ENCODE assay signal across 17 mouse cellular contexts in the genomic region with DNA sequence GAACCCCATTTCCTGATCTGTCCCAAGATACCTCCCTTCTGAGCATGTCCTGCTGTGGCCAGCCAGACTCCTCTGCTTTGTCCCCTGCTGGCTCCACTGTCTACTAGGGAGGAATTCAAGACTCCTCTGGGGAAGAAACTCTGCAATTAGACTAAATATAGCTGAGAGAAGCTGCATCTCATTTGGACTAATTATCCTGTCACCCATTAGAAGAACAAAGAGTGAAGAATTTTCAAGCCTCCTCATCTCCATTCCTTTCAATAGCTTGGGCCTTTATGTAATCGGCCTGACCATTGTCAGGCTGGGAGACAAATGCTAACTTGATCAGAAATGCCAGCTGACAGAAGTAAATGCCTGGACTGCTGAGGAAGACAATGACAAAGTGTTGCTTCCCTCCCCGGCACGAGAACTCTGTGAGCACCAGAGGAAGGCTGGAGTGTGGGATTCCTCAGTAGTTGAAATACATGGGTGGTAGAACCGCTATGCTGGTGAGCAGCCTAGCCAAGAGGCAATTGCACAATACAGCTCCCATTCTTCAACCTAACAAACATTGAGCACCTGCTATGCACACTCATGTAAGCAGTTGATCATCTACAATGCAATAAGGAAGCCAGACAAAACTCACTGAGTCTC. TPM values are rescaled to one million over a fixed set of nuclear protein-coding genes. Genes with fewer than 3 reads are reported as not detected.
A peak's percentile ranks its signal among the peaks of the same experiment; 100 is the strongest.
DNase-seq lines count a peak whose midpoint lies in the region; ATAC-seq and TF ChIP-seq lines count a peak whose summit lies in the region.
"Had no signal": no experiment of that assay in that cellular context is flagged by ENCODE, and none has a peak within 500 bp of the region (broad histone marks: within the 10 kb centered on the region; RNA-seq: fewer than 3 reads in every experiment).

No protein-coding gene starts in this region.

- no peaks in the 10 kb centered on the region for H3K36me3 ChIP-seq in hindbrain, postnatal 0 days (ENCODE audit: insufficient read depth, low read length)
- H3K36me3 ChIP-seq in hindbrain, embryonic 10.5 days: no peaks in the 10 kb centered on the region
- H3K36me3 ChIP-seq in midbrain, embryonic 14.5 days (ENCODE audit: control insufficient read depth, insufficient read depth, low read length): no peaks in the 10 kb centered on the region
- H3K36me3 ChIP-seq in midbrain, embryonic 16.5 days (ENCODE audit: control insufficient read depth, insufficient read depth, low read length): no peaks in the 10 kb centered on the region
- H3K36me3 ChIP-seq: hindbrain, embryonic 15.5 days; liver, embryonic 13.5 days had no signal

- 36% methylated on average over 4 of the region's 4 CpGs for WGBS in hindbrain, postnatal 0 days
- WGBS in hindbrain, embryonic 10.5 days: 63% methylated on average over 4 of the region's 4 CpGs
- 49% methylated on average over 4 of the region's 4 CpGs for WGBS in midbrain, embryonic 14.5 days
- WGBS in midbrain, embryonic 16.5 days: 55% methylated on average over 4 of the region's 4 CpGs

- no peak overlapping the region for H3K4me2 ChIP-seq in hindbrain, postnatal 0 days (ENCODE audit: low read depth, low read length)
- no peak overlapping the region for H3K4me2 ChIP-seq in midbrain, embryonic 14.5 days (ENCODE audit: low read length)
- no peak overlapping the region for H3K4me2 ChIP-seq in midbrain, embryonic 16.5 days (ENCODE audit: low read length)
- H3K4me2 ChIP-seq: hindbrain, embryonic 15.5 days; liver, embryonic 13.5 days had no signal

- TF ChIP-seq CTCF in hindbrain, postnatal 0 days (IDR thresholded peaks at IDR 0.05; ENCODE audit: low read depth): no peak
- no peak for TF ChIP-seq CTCF in cortical plate, adult 2 months (IDR thresholded peaks at IDR 0.05; ENCODE audit: extremely low read depth, insufficient read depth, low read length)

- no peaks in the 10 kb centered on the region for H3K27me3 ChIP-seq in hindbrain, postnatal 0 days (ENCODE audit: insufficient read depth, low read length)
- no peaks in the 10 kb centered on the region for H3K27me3 ChIP-seq in hindbrain, embryonic 10.5 days (ENCODE audit: insufficient read depth, poor library complexity, severe bottlenecking)
- no peaks in the 10 kb centered on the region for H3K27me3 ChIP-seq in midbrain, embryonic 14.5 days (ENCODE audit: control insufficient read depth, insufficient read depth, low read length)
- H3K27me3 ChIP-seq in midbrain, embryonic 16.5 days (ENCODE audit: control insufficient read depth, insufficient read depth, low read depth, low read length): no peaks in the 10 kb centered on the region
- H3K27me3 ChIP-seq: hindbrain, embryonic 15.5 days; liver, embryonic 13.5 days had no signal

- H3K4me3 ChIP-seq in hindbrain, postnatal 0 days (ENCODE audit: low read length): no peak overlapping the region
- no peak overlapping the region for H3K4me3 ChIP-seq in hindbrain, embryonic 10.5 days
- no peak overlapping the region for H3K4me3 ChIP-seq in midbrain, embryonic 14.5 days (replicated peaks; ENCODE audit: low read depth, low read length)
- H3K4me3 ChIP-seq in midbrain, embryonic 16.5 days (ENCODE audit: low read depth, low read length): no peak overlapping the region
- H3K4me3 ChIP-seq in cortical plate, adult 2 months (ENCODE audit: insufficient read depth, low read length): no peak overlapping the region
- H3K4me3 ChIP-seq: gastrocnemius, adult 2 months; hindbrain, embryonic 15.5 days; liver, embryonic 13.5 days had no signal

- no peak overlapping the region for H3K27ac ChIP-seq in hindbrain, postnatal 0 days
- H3K27ac ChIP-seq in hindbrain, embryonic 10.5 days: no peak overlapping the region
- 0 out of 2 replicates have a peak overlapping the region, but pooled peaks have one; percentile 13 for H3K27ac ChIP-seq in midbrain, embryonic 14.5 days (replicated peaks; ENCODE audit: low read depth, low read length)
- H3K27ac ChIP-seq in midbrain, embryonic 16.5 days (ENCODE audit: low read length): no peak overlapping the region
- H3K27ac ChIP-seq in cortical plate, adult 2 months (ENCODE audit: insufficient read depth, low read length): peak overlapping the region; percentile 24; the same call in 1 of the 2 replicates
- H3K27ac ChIP-seq: gastrocnemius, adult 2 months; hindbrain, embryonic 15.5 days; liver, embryonic 13.5 days had no signal

- DNase-seq in hindbrain, postnatal 0 days (ENCODE audit: low spot score): peak; percentile 4
- DNase-seq in hindbrain, embryonic 10.5 days (ENCODE audit: low spot score): no peak
- DNase-seq in midbrain, embryonic 14.5 days: peak; percentile 4
- DNase-seq in retina, embryonic 14.5 days (ENCODE audit: low spot score): peak; percentile 66
- DNase-seq in c-Kit-positive CD71-positive TER-119-positive erythroid progenitor cells, embryonic 14.5 days (ENCODE audit: low spot score): no peak
- DNase-seq: adrenal gland, adult 2 months; cerebellum, adult 8-10 months; embryo, embryonic 11 days; gastrocnemius, adult 2 months; heart, adult 11 months; kidney, adult 8-10 months; liver, embryonic 13.5 days; right cerebral cortex, postnatal 4 days; thymus, adult 18-20 months had no signal

- H3K9ac ChIP-seq in hindbrain, postnatal 0 days (replicated peaks; ENCODE audit: low read length): no peak overlapping the region
- H3K9ac ChIP-seq in midbrain, embryonic 14.5 days (replicated peaks; ENCODE audit: low read length): no peak overlapping the region
- H3K9ac ChIP-seq in midbrain, embryonic 16.5 days (ENCODE audit: low read depth, low read length): no peak overlapping the region
- H3K9ac ChIP-seq: hindbrain, embryonic 15.5 days; liver, embryonic 13.5 days had no signal

- ATAC-seq in hindbrain, postnatal 0 days: no peak
- no peak for ATAC-seq in midbrain, embryonic 14.5 days (ENCODE audit: low FRiP score, low TSS enrichment)
- ATAC-seq in midbrain, embryonic 16.5 days: no peak

- no peaks in the 10 kb centered on the region for H3K9me3 ChIP-seq in hindbrain, postnatal 0 days (ENCODE audit: low read length)
- H3K9me3 ChIP-seq in hindbrain, embryonic 10.5 days: no peaks in the 10 kb centered on the region
- H3K9me3 ChIP-seq in midbrain, embryonic 14.5 days (ENCODE audit: control insufficient read depth, low read length): no peaks in the 10 kb centered on the region
- H3K9me3 ChIP-seq in midbrain, embryonic 16.5 days (replicated peaks; ENCODE audit: control insufficient read depth, low read length, poor library complexity, severe bottlenecking): no peaks in the 10 kb centered on the region
- H3K9me3 ChIP-seq: hindbrain, embryonic 15.5 days; liver, embryonic 13.5 days had no signal

- no peaks in the 10 kb centered on the region for H3K4me1 ChIP-seq in hindbrain, postnatal 0 days (ENCODE audit: insufficient read depth, low read length)
- H3K4me1 ChIP-seq in hindbrain, embryonic 10.5 days (replicated peaks): no peaks in the 10 kb centered on the region
- no peaks in the 10 kb centered on the region for H3K4me1 ChIP-seq in midbrain, embryonic 14.5 days (ENCODE audit: control insufficient read depth, insufficient read depth, low read length)
- H3K4me1 ChIP-seq in midbrain, embryonic 16.5 days (ENCODE audit: control insufficient read depth, insufficient read depth, low read length): no peaks in the 10 kb centered on the region
- H3K4me1 ChIP-seq in cortical plate, adult 2 months (ENCODE audit: control insufficient read depth, insufficient read depth, low read length): peaks cover 2% of the 10 kb centered on the region; the same call in 1 of the 2 replicates
- H3K4me1 ChIP-seq: hindbrain, embryonic 15.5 days; liver, embryonic 13.5 days had no signal

- TF ChIP-seq POLR2A in cortical plate, adult 2 months (IDR thresholded peaks at IDR 0.05; ENCODE audit: extremely low read depth, insufficient read depth, low read length): no peak

RNA-seq across cellular contexts. Expression of gene Dtnb, which starts 53.4 kb away (rescaled TPM):
- 47.8 and 54.3 TPM in 2 replicates for total RNA-seq in hindbrain, postnatal 0 days (2014; rRNA removed)
- polyA plus RNA-seq in hindbrain, postnatal 0 days (2015; fragmentation: Nextera tagmentation; extraction: Ambion mirVana): 48.4 and 51.6 TPM in 2 replicates
- 36.0 and 36.7 TPM in 2 replicates for polyA plus RNA-seq in hindbrain, embryonic 10.5 days (2016; fragmentation: Nextera tagmentation; extraction: Ambion mirVana)
- 46.7 and 50.9 TPM in 2 replicates for polyA plus RNA-seq in midbrain, embryonic 14.5 days (2014; fragmentation: Nextera tagmentation; extraction: Ambion mirVana)
- polyA plus RNA-seq in midbrain, embryonic 16.5 days (2015; fragmentation: Nextera tagmentation; extraction: Ambion mirVana): 44.5 and 50.4 TPM in 2 replicates
- 134 and 135 TPM in 2 replicates for polyA plus RNA-seq in cortical plate, adult 2 months (2012; rRNA removed)

Comparison
In these comparisons a context has a peak if more than half of its experiments do, and no peak if none do; other contexts are left out.
1. DNase-seq: peak in hindbrain, postnatal 0 days (single experiment), midbrain, embryonic 14.5 days (single experiment) and retina, embryonic 14.5 days (single experiment); none in hindbrain, embryonic 10.5 days (single experiment) and c-Kit-positive CD71-positive TER-119-positive erythroid progenitor cells, embryonic 14.5 days (single experiment).
2. H3K27ac ChIP-seq: peak in midbrain, embryonic 14.5 days (single experiment) and cortical plate, adult 2 months (single experiment); none in hindbrain, postnatal 0 days (single experiment), hindbrain, embryonic 10.5 days (single experiment) and midbrain, embryonic 16.5 days (single experiment).